Mouse (Mus musculus): Measurements from ENCODE around the gene Jtb. TPM values are rescaled to one million over a fixed set of nuclear protein-coding genes. Genes with fewer than 3 reads are reported as not detected.

Jtb gene
- polyA plus RNA-seq, 1 experiment, result 60.7 TPM

DNA sequence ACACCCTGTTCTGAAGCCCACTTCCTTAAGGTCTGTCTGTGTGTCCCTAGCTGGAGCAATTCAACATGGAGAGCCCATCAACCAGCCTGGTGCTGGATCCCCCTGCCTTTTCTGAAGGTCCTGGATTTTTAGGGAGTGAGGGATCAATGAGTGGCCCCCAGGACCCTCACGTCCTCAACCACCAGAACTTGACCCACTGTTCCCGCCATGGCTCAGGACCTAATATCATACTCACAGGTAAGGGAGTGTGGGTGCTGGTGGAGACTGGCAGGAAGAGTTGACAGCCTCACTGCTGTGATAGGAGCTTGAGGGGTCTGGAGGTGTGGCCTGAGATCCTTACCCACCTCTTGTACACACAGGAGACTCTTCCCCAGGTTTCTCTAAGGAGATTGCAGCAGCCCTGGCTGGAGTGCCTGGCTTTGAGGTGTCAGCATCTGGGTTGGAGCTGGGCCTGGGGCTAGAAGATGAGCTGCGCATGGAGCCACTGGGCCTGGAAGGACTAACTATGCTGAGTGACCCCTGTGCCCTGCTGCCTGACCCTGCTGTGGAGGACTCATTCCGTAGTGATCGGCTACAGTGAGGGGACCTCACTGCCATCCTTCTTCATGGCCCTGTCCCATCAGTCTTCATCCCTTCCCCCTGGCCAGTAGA is 31.8 kb downstream of the Jtb start:
- Histone ChIP-seq H3K4me3 (ENCODE audit: insufficient read depth, low read depth, low read length) (no peak overlapping the region), H3K27ac (ENCODE audit: insufficient read depth, low read depth, low read length) (no peak overlapping the region), H3K36me3 (ENCODE audit: control insufficient read depth, insufficient read depth, low read length) (no peaks in the 10 kb centered on the region), H3K27me3 (replicated peaks; ENCODE audit: control insufficient read depth, insufficient read depth, low read length) (no peaks in the 10 kb centered on the region), H3K4me1 (ENCODE audit: control insufficient read depth, insufficient read depth, low read length) (peaks cover 7% of the 10 kb centered on the region; the same call in 1 of the 2 replicates)
- TF ChIP-seq CTCF (conservative IDR thresholded peaks at IDR 0.05; ENCODE audit: insufficient read depth, insufficient read length, low read depth, low read length), result no peak
- no peak for TF ChIP-seq POLR2A (IDR thresholded peaks at IDR 0.05; ENCODE audit: low read depth, low read length)
- 91% methylated on average over 5 of the region's 5 CpGs for WGBS
- DNase-seq, result no peak

- Histone ChIP-seq H3K27me3 (replicated peaks; ENCODE audit: control insufficient read depth, insufficient read depth, low read length) (no peaks in the 10 kb centered on the region), H3K4me1 (ENCODE audit: control insufficient read depth, insufficient read depth, low read length) (peaks cover 7% of the 10 kb centered on the region; the same call in 1 of the 2 replicates), H3K4me3 (ENCODE audit: insufficient read depth, low read depth, low read length) (peak overlapping the region; percentile 76; the same call in 1 of the 2 replicates), H3K27ac (ENCODE audit: insufficient read depth, low read depth, low read length) (peak overlapping the region; percentile 40; the same call in 1 of the 2 replicates), H3K36me3 (ENCODE audit: control insufficient read depth, insufficient read depth, low read length) (no peaks in the 10 kb centered on the region)
- no peak for DNase-seq
- TF ChIP-seq CTCF (conservative IDR thresholded peaks at IDR 0.05; ENCODE audit: insufficient read depth, insufficient read length, low read depth, low read length), result no peak
- no peak for TF ChIP-seq POLR2A (IDR thresholded peaks at IDR 0.05; ENCODE audit: low read depth, low read length)
- 32% methylated on average over 10 of the region's 10 CpGs for WGBS
Observed at GRCm38 (mm10) chr3:90264687-90265033, 33.3 kb downstream of the Jtb start.

- WGBS, result under 1% methylated on average over 87 of the region's 87 CpGs
- Histone ChIP-seq H3K36me3 (ENCODE audit: control insufficient read depth, insufficient read depth, low read length) (no peaks in the 10 kb centered on the region), H3K27me3 (replicated peaks; ENCODE audit: control insufficient read depth, insufficient read depth, low read length) (no peaks in the 10 kb centered on the region), H3K27ac (ENCODE audit: insufficient read depth, low read depth, low read length) (peak within 1 kb of the TSS; percentile 95), H3K4me3 (ENCODE audit: insufficient read depth, low read depth, low read length) (peak within 1 kb of the TSS; percentile 76), H3K4me1 (ENCODE audit: control insufficient read depth, insufficient read depth, low read length) (peaks cover 7% of the 10 kb centered on the region; the same call in 1 of the 2 replicates)
- TF ChIP-seq CTCF (conservative IDR thresholded peaks at IDR 0.05; ENCODE audit: insufficient read depth, insufficient read length, low read depth, low read length) (peak; percentile 76), POLR2A (IDR thresholded peaks at IDR 0.05; ENCODE audit: low read depth, low read length) (peak; percentile 43)
- DNase-seq, result peak; percentile 92
Observed at GRCm38 (mm10) chr3:90265034-90265931, 33.9 kb downstream of the Jtb start, which contains the start of gene Dennd4b. Gene Dennd4b, plus strand, starts transcription at chr3:90265185.

- H3K36me3 ChIP-seq (ENCODE audit: control insufficient read depth, insufficient read depth, low read length), result no peaks in the 10 kb centered on the region
- H3K4me1 ChIP-seq (ENCODE audit: control insufficient read depth, insufficient read depth, low read length), result peaks cover 7% of the 10 kb centered on the region; the same call in 1 of the 2 replicates
- H3K4me3 ChIP-seq (ENCODE audit: insufficient read depth, low read depth, low read length), result peak overlapping the region; percentile 76
- TF ChIP-seq CTCF (conservative IDR thresholded peaks at IDR 0.05; ENCODE audit: insufficient read depth, insufficient read length, low read depth, low read length), result no peak
- 27% methylated on average over 16 of the region's 16 CpGs for WGBS
- H3K27ac ChIP-seq (ENCODE audit: insufficient read depth, low read depth, low read length), result peak overlapping the region; percentile 95
- no peak for DNase-seq
- H3K27me3 ChIP-seq (replicated peaks; ENCODE audit: control insufficient read depth, insufficient read depth, low read length), result no peaks in the 10 kb centered on the region
Observed at GRCm38 (mm10) chr3:90265932-90266741, 34.7 kb downstream of the Jtb start.

- Histone ChIP-seq H3K4me3 (ENCODE audit: insufficient read depth, low read depth, low read length) (no peak overlapping the region), H3K27ac (ENCODE audit: insufficient read depth, low read depth, low read length) (no peak overlapping the region)
- TF ChIP-seq CTCF (conservative IDR thresholded peaks at IDR 0.05; ENCODE audit: insufficient read depth, insufficient read length, low read depth, low read length) (no peak), POLR2A (IDR thresholded peaks at IDR 0.05; ENCODE audit: low read depth, low read length) (no peak)
Observed at GRCm38 (mm10) chr3:90266901-90267775, 35.7 kb downstream of the Jtb start.

DNA sequence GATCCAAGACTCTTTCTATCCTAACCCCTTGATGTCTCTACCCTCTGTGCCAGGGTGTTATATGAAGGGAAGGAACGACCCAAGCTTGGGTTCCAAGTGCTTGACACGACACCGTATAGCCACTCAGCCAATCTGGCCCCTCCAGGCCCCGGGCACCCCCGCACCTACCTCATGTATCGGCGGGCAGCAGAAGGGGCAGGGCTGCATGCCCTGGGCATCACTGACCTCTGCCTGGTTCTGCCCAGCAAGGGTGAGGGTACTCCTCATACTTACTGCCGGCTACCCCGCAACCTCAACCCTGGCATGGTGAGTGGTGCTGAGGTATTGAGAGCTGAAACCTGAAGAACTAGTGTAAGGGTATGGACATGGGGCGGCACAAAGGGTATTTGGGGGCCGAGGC is 36.8 kb downstream of the Jtb start:
- Histone ChIP-seq H3K27ac (ENCODE audit: insufficient read depth, low read depth, low read length) (no peak overlapping the region), H3K4me1 (ENCODE audit: control insufficient read depth, insufficient read depth, low read length) (peaks cover 7% of the 10 kb centered on the region; the same call in 1 of the 2 replicates), H3K36me3 (ENCODE audit: control insufficient read depth, insufficient read depth, low read length) (no peaks in the 10 kb centered on the region), H3K27me3 (replicated peaks; ENCODE audit: control insufficient read depth, insufficient read depth, low read length) (no peaks in the 10 kb centered on the region), H3K4me3 (ENCODE audit: insufficient read depth, low read depth, low read length) (no peak overlapping the region)
- WGBS, result 97% methylated on average over 11 of the region's 11 CpGs
- DNase-seq, result no peak
- TF ChIP-seq CTCF (conservative IDR thresholded peaks at IDR 0.05; ENCODE audit: insufficient read depth, insufficient read length, low read depth, low read length), result no peak
- no peak for TF ChIP-seq POLR2A (IDR thresholded peaks at IDR 0.05; ENCODE audit: low read depth, low read length)

More at GRCm38 (mm10) chr3:90266901-90267775, 35.7 kb downstream of the Jtb start:
- no peak for DNase-seq
- no peaks in the 10 kb centered on the region for H3K36me3 ChIP-seq (ENCODE audit: control insufficient read depth, insufficient read depth, low read length)
- H3K27me3 ChIP-seq (replicated peaks; ENCODE audit: control insufficient read depth, insufficient read depth, low read length), result no peaks in the 10 kb centered on the region
- 92% methylated on average over 20 of the region's 20 CpGs for WGBS
- peaks cover 7% of the 10 kb centered on the region; the same call in 1 of the 2 replicates for H3K4me1 ChIP-seq (ENCODE audit: control insufficient read depth, insufficient read depth, low read length)
